Mouse (Mus musculus) forebrain, embryonic 13.5 days (tissue): ENCODE results near the gene Olfr1193. TPM values are rescaled to one million over a fixed set of nuclear protein-coding genes. Genes with fewer than 3 reads are reported as not detected.
"Not testable (repeated sequence)": the region's sequence is repeated elsewhere in the genome, so short reads cannot be mapped to it uniquely, and the experiment has no call there.

Experiments used
- ATAC-seq: fragments of 200-750 bp; cut with Nextera tagmentation; 2 replicates; pipeline ENCODE4 v1.8.0; 2017
- H3K27ac ChIP-seq: fragments of 300-500 bp; sonication (generic); 2 replicates; pipeline ENCODE4 v1.5.1; 2015; ENCODE audit warnings: inconsistent platforms, mild to moderate bottlenecking, moderate library complexity
- H3K27me3 ChIP-seq: fragments of 300-500 bp; sonication (generic); 2 replicates; pipeline ENCODE4 v1.6.1; 2015; ENCODE audit warnings: mild to moderate bottlenecking, inconsistent platforms
- H3K36me3 ChIP-seq: fragments of 300-500 bp; sonication (generic); 2 replicates; pipeline ENCODE4 v1.6.1; 2015; ENCODE audit warnings: mild to moderate bottlenecking, inconsistent platforms; ENCODE audit not compliant: poor library complexity, severe bottlenecking
- H3K4me1 ChIP-seq: fragments of 300-500 bp; sonication (generic); 2 replicates; pipeline ENCODE4 v1.6.1; 2015; ENCODE audit warnings: inconsistent platforms
- H3K4me2 ChIP-seq: fragments of 300-500 bp; sonication (generic); 2 replicates; pipeline ENCODE4 v1.6.1; 2015; ENCODE audit warnings: inconsistent platforms, mild to moderate bottlenecking, moderate library complexity
- H3K4me3 ChIP-seq: fragments of 300-500 bp; sonication (generic); 2 replicates; pipeline ENCODE4 v1.5.1; 2015; ENCODE audit warnings: mild to moderate bottlenecking, inconsistent platforms
- H3K9ac ChIP-seq: fragments of 300-500 bp; sonication (generic); 2 replicates; pipeline ENCODE4 v1.6.1; 2015; ENCODE audit warnings: mild to moderate bottlenecking, inconsistent platforms
- H3K9me3 ChIP-seq: fragments of 300-500 bp; sonication (generic); replicated peaks from 2 replicates; pipeline ENCODE4 v1.6.1; 2016; ENCODE audit warnings: inconsistent platforms
- WGBS: fragments of 180-500 bp; shearing (Covaris S2); methylation state at CpG from one replicate; pipeline ENCODE4 v1.1.7; 2015; 5-methylcytosine and 5-hydroxymethylcytosine counted together
- polyA plus RNA-seq: library from polyadenylated mRNA; unstranded; fragments of >200 nt; fragmentation: Nextera tagmentation; extraction: Ambion mirVana; gene quantifications from 2 replicates; pipeline ENCODE4 v1.2.1, GENCODE M21; 2015

The Olfr1193 gene
- not detected in 2 replicates for polyA plus RNA-seq

DNA sequence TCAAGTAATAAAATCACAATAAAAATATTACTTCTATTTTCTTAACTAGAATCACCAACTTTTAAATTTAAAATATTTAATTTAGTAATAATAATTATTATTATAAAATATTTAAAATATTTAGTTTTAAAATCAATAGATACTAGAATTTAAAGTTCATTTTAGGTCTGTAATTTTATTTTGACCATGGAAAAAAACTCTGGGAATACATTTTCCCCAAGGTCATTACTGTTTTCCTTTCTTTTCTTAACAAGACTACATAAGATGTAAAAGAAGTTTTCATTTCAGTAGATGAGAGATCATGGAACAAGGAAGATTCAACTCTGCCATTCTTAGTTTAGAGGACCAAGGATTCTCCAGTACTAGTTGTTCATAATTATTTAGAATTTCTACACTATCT is at the start of gene Olfr1193:
Olfr1193 (plus strand) TSS at position 301 of the 400 bp plus-strand sequence.
- H3K9ac ChIP-seq, H3K4me1 ChIP-seq, H3K4me2 ChIP-seq, H3K4me3 ChIP-seq, H3K9me3 ChIP-seq, ATAC-seq, H3K27ac ChIP-seq, H3K36me3 ChIP-seq, H3K27me3 ChIP-seq: not testable (repeated sequence)

DNA sequence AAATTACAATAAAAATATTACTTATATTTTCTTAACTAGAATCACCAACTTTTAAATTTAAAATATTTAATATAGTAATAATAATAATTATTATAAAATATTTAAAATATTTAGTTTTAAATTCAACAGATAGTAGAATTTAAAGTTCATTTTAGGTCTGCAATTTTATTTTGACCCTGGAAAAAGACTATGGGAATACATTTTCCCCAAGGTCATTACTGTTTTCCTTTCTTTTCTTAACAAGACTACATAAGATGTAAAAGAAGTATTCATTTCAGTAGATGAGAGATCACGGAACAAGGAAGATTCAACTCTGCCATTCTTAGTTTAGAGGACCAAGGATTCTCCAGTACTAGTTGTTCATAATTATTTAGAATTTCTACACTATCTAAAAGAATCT is 35.2 kb upstream of the Olfr1193 start, which contains the start of gene Olfr1191-ps1:
Olfr1191-ps1 (plus strand) TSS at position 301 of the 400 bp plus-strand sequence.
- WGBS: 90% methylated on average over 1 of the region's 1 CpGs
- H3K27ac ChIP-seq, ATAC-seq, H3K4me3 ChIP-seq, H3K4me1 ChIP-seq, H3K4me2 ChIP-seq, H3K36me3 ChIP-seq, H3K9ac ChIP-seq, H3K27me3 ChIP-seq, H3K9me3 ChIP-seq: not testable (repeated sequence)

DNA sequence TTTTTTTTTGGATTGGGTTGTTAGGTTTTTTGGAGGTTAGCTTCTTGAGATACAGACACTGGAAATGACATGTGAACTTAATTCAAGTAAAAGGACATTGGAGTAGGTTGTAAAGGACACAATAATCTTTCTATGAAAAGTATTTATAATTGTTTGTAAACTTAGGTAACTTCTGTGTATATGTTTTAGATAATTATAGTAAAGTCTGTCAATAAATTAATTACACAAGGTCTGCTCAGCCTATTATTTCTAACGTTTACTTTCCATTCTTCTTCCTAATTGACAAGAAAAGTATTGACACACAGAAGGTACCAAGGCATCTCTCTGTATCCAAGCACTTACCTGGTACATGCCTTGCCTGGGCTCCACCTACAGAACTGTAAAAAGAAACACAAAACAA is 27.2 kb upstream of the Olfr1193 start, which contains the start of gene Olfr1192-ps1:
Olfr1192-ps1 (plus strand) TSS at position 301 of the 400 bp plus-strand sequence.
- no peaks in the 10 kb centered on the region for H3K4me1 ChIP-seq
- no peaks in the 10 kb centered on the region for H3K27me3 ChIP-seq
- H3K4me3 ChIP-seq: no peak within 1 kb of the TSS
- no peak for ATAC-seq
- no peaks in the 10 kb centered on the region for H3K9me3 ChIP-seq
- H3K27ac ChIP-seq: no peak within 1 kb of the TSS
- WGBS: 50% methylated on average over 1 of the region's 1 CpGs
- H3K9ac ChIP-seq: no peak within 1 kb of the TSS
- no peak within 1 kb of the TSS for H3K4me2 ChIP-seq
- H3K36me3 ChIP-seq: no peaks in the 10 kb centered on the region

DNA sequence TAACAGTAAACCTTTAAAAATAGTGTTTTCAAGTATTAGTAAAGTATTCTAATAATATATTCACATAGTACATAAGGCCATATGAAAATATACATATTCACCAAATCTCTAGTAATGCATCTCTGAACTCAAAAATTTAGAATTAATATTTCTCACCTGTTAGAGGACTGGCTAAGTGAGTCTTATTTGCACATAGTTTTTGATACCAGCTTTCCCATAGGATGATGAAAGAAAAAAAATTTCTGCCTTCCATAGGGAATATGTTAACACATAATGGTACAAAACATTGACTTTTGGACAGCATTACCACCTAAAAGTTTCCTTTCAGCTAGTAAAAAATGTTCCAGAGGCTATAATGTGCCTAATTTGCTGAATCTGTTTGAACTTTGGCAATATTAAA is 13.7 kb downstream of the Olfr1193 start, which contains the start of gene Olfr1195:
Olfr1195 (minus strand) TSS at position 101 of the 400 bp plus-strand sequence.
- Histone ChIP-seq H3K36me3 (no peaks in the 10 kb centered on the region), H3K27ac (no peak within 1 kb of the TSS), H3K4me2 (no peak within 1 kb of the TSS), H3K9me3 (0 out of 2 replicates have a peak, but pooled peaks cover 6% of the 10 kb centered on the region), H3K27me3 (no peaks in the 10 kb centered on the region), H3K9ac (no peak within 1 kb of the TSS), H3K4me1 (no peaks in the 10 kb centered on the region), H3K4me3 (no peak within 1 kb of the TSS)
- no peak for ATAC-seq

DNA sequence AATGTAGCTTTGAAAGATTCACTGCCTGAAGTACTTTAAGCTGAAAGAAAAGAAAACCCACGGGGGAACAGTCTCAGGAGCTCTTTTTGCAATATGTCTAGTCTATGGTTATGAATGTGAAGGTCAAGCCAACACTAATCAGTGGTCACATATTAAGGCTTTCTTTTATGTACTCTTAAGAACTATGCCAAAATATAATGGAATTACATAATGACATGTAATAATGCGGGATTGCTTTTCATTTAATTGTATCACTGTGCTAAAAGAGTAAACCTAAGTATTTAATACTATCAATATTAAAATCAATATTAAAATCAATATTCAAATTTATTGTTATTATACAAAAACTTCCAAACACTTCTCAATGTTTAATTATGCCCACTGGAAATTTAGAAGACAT is 29.1 kb downstream of the Olfr1193 start, which contains the start of gene Olfr1196:
Olfr1196 (minus strand) TSS at position 101 of the 400 bp plus-strand sequence.
- 84% methylated on average over 2 of the region's 2 CpGs for WGBS
- Histone ChIP-seq H3K27ac (no peak within 1 kb of the TSS), H3K4me2 (no peak within 1 kb of the TSS), H3K36me3 (no peaks in the 10 kb centered on the region), H3K9ac (no peak within 1 kb of the TSS), H3K9me3 (no peaks in the 10 kb centered on the region), H3K4me3 (no peak within 1 kb of the TSS), H3K4me1 (no peaks in the 10 kb centered on the region), H3K27me3 (no peaks in the 10 kb centered on the region)
- no peak for ATAC-seq

Other genes with a start within 250 kb of the Olfr1193 start
- gene Olfr1181, start 249.5 kb upstream of the Olfr1193 start, polyA plus RNA-seq: not detected in 2 replicates
- not detected in 2 replicates for gene Gm13757, start 226.5 kb upstream of the Olfr1193 start, polyA plus RNA-seq
- not detected in 2 replicates for gene Olfr1183, start 220.8 kb upstream of the Olfr1193 start, polyA plus RNA-seq
- gene Olfr1184, start 192.0 kb upstream of the Olfr1193 start, polyA plus RNA-seq: not detected in 2 replicates
- not detected in 2 replicates for gene Olfr1185-ps1, start 182.3 kb upstream of the Olfr1193 start, polyA plus RNA-seq
- not detected in 2 replicates for gene Olfr1186, start 157.1 kb upstream of the Olfr1193 start, polyA plus RNA-seq
- not detected in 2 replicates for gene Olfr1188, start 118.7 kb upstream of the Olfr1193 start, polyA plus RNA-seq
- not detected in 2 replicates for gene Olfr1189, start 89.2 kb upstream of the Olfr1193 start, polyA plus RNA-seq
- not detected in 2 replicates for gene Olfr1191-ps1, start 35.1 kb upstream of the Olfr1193 start, polyA plus RNA-seq
- gene Olfr1192-ps1, start 27.1 kb upstream of the Olfr1193 start, polyA plus RNA-seq: not detected in 2 replicates
- not detected in 2 replicates for gene Olfr1195, start 13.6 kb downstream of the Olfr1193 start, polyA plus RNA-seq
- gene Olfr1196, start 29.0 kb downstream of the Olfr1193 start, polyA plus RNA-seq: not detected in 2 replicates
- not detected in 2 replicates for gene Olfr1197, start 56.7 kb downstream of the Olfr1193 start, polyA plus RNA-seq
- not detected in 2 replicates for gene Olfr1198, start 75.7 kb downstream of the Olfr1193 start, polyA plus RNA-seq
- gene Olfr1199, start 84.8 kb downstream of the Olfr1193 start, polyA plus RNA-seq: not detected in 2 replicates
- not detected in 2 replicates for gene Olfr1200, start 94.9 kb downstream of the Olfr1193 start, polyA plus RNA-seq
- gene Olfr1201, start 117.4 kb downstream of the Olfr1193 start, polyA plus RNA-seq: not detected in 2 replicates
- gene Olfr1202, start 138.9 kb downstream of the Olfr1193 start, polyA plus RNA-seq: not detected in 2 replicates
- gene Olfr1205, start 154.1 kb downstream of the Olfr1193 start, polyA plus RNA-seq: not detected in 2 replicates
- not detected in 2 replicates for gene Olfr1204, start 173.7 kb downstream of the Olfr1193 start, polyA plus RNA-seq
- not detected in 2 replicates for gene Olfr1206, start 187.6 kb downstream of the Olfr1193 start, polyA plus RNA-seq
- gene Olfr1208, start 226.7 kb downstream of the Olfr1193 start, polyA plus RNA-seq: not detected in 2 replicates
- gene Olfr1209, start 239.5 kb downstream of the Olfr1193 start, polyA plus RNA-seq: not detected in 2 replicates